In genomic region chr6:100438511-100438991, GRCm38 (mm10) we compare ENCODE assay signal across 9 mouse cellular contexts.
DNase-seq lines count a peak whose midpoint lies in the region; ATAC-seq lines count a peak whose summit lies in the region.
"Had no signal": no experiment of that assay in that cellular context is flagged by ENCODE, and none has a peak within 500 bp of the region (broad histone marks: within the 10 kb centered on the region; RNA-seq: fewer than 3 reads in every experiment).

No protein-coding gene starts in this region.

- peaks cover 20% of the 10 kb centered on the region for H3K4me1 ChIP-seq in heart, embryonic 13.5 days
- peaks cover 18% of the 10 kb centered on the region for H3K4me1 ChIP-seq in hindbrain, embryonic 12.5 days
- H3K4me1 ChIP-seq in megakaryocyte, embryonic 14.5 days: peaks cover 9% of the 10 kb centered on the region

- H3K27me3 ChIP-seq in heart, embryonic 13.5 days (replicated peaks): peaks cover 80% of the 10 kb centered on the region
- peaks cover 65% of the 10 kb centered on the region for H3K27me3 ChIP-seq in hindbrain, embryonic 12.5 days
- H3K27me3 ChIP-seq in megakaryocyte, embryonic 14.5 days (replicated peaks): peaks cover 67% of the 10 kb centered on the region

- intact Hi-C loops in heart, postnatal 36 days (cut with DNase I): no loop called here
- intact Hi-C loops in left cerebral cortex, postnatal 10 days (cut with DNase I): no loop called here

- H3K9ac ChIP-seq in heart, embryonic 13.5 days: peak overlapping the region; percentile 63
- no peak overlapping the region for H3K9ac ChIP-seq in hindbrain, embryonic 12.5 days

- DNase-seq in heart, postnatal 36 days: no peak
- DNase-seq in brain, adult 2 months (ENCODE audit: low read depth, low spot score): peak; percentile 76
- peak; percentile 31 to 75 for DNase-seq in left cerebral cortex, postnatal 10 days (ENCODE audit: extremely low spot score in 1 of 2, low spot score in 2 of 2)
- peak; percentile 53 for DNase-seq in right cerebral cortex, postnatal 4 days
- no peak for DNase-seq in gastrocnemius, adult 8-10 months (ENCODE audit: low spot score in 2 of 2)

- H3K9me3 ChIP-seq in heart, embryonic 13.5 days: no peaks in the 10 kb centered on the region
- H3K9me3 ChIP-seq in hindbrain, embryonic 12.5 days (replicated peaks): no peaks in the 10 kb centered on the region
- H3K9me3 ChIP-seq in megakaryocyte, embryonic 14.5 days: peaks cover 7% of the 10 kb centered on the region

- peak overlapping the region; percentile 72 for H3K4me2 ChIP-seq in heart, embryonic 13.5 days
- peak overlapping the region; percentile 52 for H3K4me2 ChIP-seq in hindbrain, embryonic 12.5 days (replicated peaks)

- ATAC-seq in heart, embryonic 13.5 days (ENCODE audit: extremely low read depth, insufficient number of reproducible peaks, low FRiP score, low TSS enrichment): no peak
- ATAC-seq in hindbrain, embryonic 12.5 days (ENCODE audit: low FRiP score): peak; percentile 62
- ATAC-seq: Patski had no signal

- H3K4me3 ChIP-seq in heart, embryonic 13.5 days: peak overlapping the region; percentile 40
- H3K4me3 ChIP-seq in hindbrain, embryonic 12.5 days: peak overlapping the region; percentile 21
- peak overlapping the region; percentile 62 for H3K4me3 ChIP-seq in megakaryocyte, embryonic 14.5 days (replicated peaks)

- no peak overlapping the region for H3K27ac ChIP-seq in heart, embryonic 13.5 days (replicated peaks)
- H3K27ac ChIP-seq in hindbrain, embryonic 12.5 days: no peak overlapping the region

- H3K36me3 ChIP-seq in heart, embryonic 13.5 days: no peaks in the 10 kb centered on the region
- H3K36me3 ChIP-seq in hindbrain, embryonic 12.5 days: no peaks in the 10 kb centered on the region
- no peaks in the 10 kb centered on the region for H3K36me3 ChIP-seq in megakaryocyte, embryonic 14.5 days (replicated peaks; ENCODE audit: low read length)

- 1% methylated on average over 13 of the region's 13 CpGs for WGBS in heart, embryonic 13.5 days
- WGBS in hindbrain, embryonic 12.5 days: under 1% methylated on average over 9 of the region's 13 CpGs

Comparison
In these comparisons a context has a peak if more than half of its experiments do, and no peak if none do; other contexts are left out.
1. DNase-seq: peak in brain, adult 2 months (single experiment), left cerebral cortex, postnatal 10 days (2 of 2) and right cerebral cortex, postnatal 4 days (single experiment); none in heart, postnatal 36 days (0 of 2) and gastrocnemius, adult 8-10 months (0 of 2).
2. Peak in every context shown above with its lines, with median percentiles within 50 percentile points of each other: H3K4me3 ChIP-seq.